ENCODE assay signal across 8 mouse cellular contexts in the genomic region with DNA sequence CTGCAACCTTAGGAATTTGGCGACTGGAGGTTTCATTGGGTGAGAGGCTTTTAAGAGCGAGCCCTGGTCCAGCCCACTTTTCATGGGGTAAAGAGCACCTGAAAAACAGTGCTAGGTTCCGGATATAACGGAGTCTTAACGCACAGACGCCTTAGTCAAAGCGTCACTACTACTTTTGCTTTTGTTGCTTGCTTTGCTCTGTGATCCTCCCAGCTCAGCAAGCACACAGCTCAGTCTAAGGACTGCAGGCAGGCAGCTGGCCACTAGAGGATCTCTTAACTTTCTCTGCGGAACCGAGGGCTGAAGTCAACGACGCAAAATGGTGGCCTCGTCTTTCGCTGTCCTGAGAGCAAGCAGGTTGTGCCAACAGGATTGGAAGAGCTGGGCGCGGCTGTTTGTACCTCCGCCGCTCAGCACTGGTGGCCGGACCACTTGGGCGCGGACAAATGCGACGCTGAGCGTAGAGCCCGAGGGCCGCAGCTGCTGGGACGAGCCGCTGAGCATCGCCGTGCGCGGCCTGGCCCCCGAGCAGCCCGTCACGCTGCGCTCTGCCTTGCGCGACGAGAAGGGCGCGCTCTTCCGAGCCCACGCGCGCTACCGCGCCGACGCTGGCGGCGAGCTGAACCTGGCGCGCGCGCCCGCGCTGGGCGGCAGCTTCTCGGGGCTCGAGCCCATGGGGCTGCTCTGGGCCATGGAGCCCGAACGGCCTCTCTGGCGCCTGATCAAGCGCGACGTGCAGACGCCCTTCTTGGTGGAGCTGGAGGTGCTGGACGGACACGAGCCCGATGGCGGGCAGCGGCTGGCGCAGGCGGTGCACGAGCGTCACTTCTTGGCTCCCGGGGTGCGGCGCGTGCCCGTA. TPM values are rescaled to one million over a fixed set of nuclear protein-coding genes. Genes with fewer than 3 reads are reported as not detected.
DNase-seq lines count a peak whose midpoint lies in the region; ATAC-seq and TF ChIP-seq lines count a peak whose summit lies in the region.

TSS of gene Acot2 (plus strand) at position 279 of the 859 bp plus-strand sequence.

- peak within 1 kb of the TSS; percentile 58 to 70 (median 67) for H3K4me3 ChIP-seq in CH12.LX (replicated peaks in 1 of 3; ENCODE audit: low read depth in 2 of 3, low read length in 2 of 3, poor library complexity in 1 of 3)
- H3K4me3 ChIP-seq in forebrain, embryonic 11.5 days (ENCODE audit: low read depth, low read length) = peak within 1 kb of the TSS; percentile 53
- H3K4me3 ChIP-seq in heart, embryonic 15.5 days = peak within 1 kb of the TSS; percentile 70
- peak within 1 kb of the TSS; percentile 69 for H3K4me3 ChIP-seq in liver, embryonic 13.5 days (replicated peaks)
- H3K4me3 ChIP-seq in stomach, embryonic 14.5 days (ENCODE audit: low read depth, low read length) = peak within 1 kb of the TSS; percentile 63

- peak; percentile 63 for TF ChIP-seq POLR2A in CH12.LX (IDR thresholded peaks at IDR 0.05; ENCODE audit: low read depth, low read length)

- dilution Hi-C loops in CH12.LX (cut with MboI; ENCODE audit: extremely low pct_ligation_motif_present, extremely low pct_unique_long_range_greater_than_20kb, low sequenced_read_pairs) = no loop called here

- peak in 1 of 2 experiments; percentile 64; a peak in 2 of 4 replicates for TF ChIP-seq CTCF in CH12.LX (conservative IDR thresholded peaks at IDR 0.05 in 1 of 2, IDR thresholded peaks at IDR 0.05 in 1 of 2; ENCODE audit: low read depth in 2 of 2, low read length in 2 of 2)

- peaks cover 10 to 13% of the 10 kb centered on the region in 2 experiments for H3K36me3 ChIP-seq in CH12.LX (replicated peaks in 1 of 2; ENCODE audit: control insufficient read depth in 1 of 2, insufficient read depth in 1 of 2, low read length in 1 of 2)
- no peaks in the 10 kb centered on the region for H3K36me3 ChIP-seq in forebrain, embryonic 11.5 days (ENCODE audit: control insufficient read depth, insufficient read depth, low read length)
- H3K36me3 ChIP-seq in heart, embryonic 15.5 days = peaks cover 5% of the 10 kb centered on the region; the same call in 1 of the 2 replicates
- H3K36me3 ChIP-seq in liver, embryonic 13.5 days = peaks cover 4% of the 10 kb centered on the region
- H3K36me3 ChIP-seq in stomach, embryonic 14.5 days (ENCODE audit: control insufficient read depth, insufficient read depth, low read length) = no peaks in the 10 kb centered on the region

- TF ChIP-seq EP300 in CH12.LX (IDR thresholded peaks at IDR 0.05; ENCODE audit: low read length) = no peak

- in situ Hi-C loops in CH12.LX (cut with MboI; ENCODE audit: low pct_ligation_motif_present, low pct_unique_long_range_greater_than_20kb, low sequenced_read_pairs) = no loop called here

- H3K4me1 ChIP-seq in CH12.LX (ENCODE audit: control insufficient read depth in 1 of 2, insufficient read depth in 2 of 2) = peaks cover 7 to 16% of the 10 kb centered on the region in 2 experiments
- H3K4me1 ChIP-seq in forebrain, embryonic 11.5 days (replicated peaks; ENCODE audit: control insufficient read depth, insufficient read depth, low read length) = 0 out of 2 replicates have a peak, but pooled peaks cover 3% of the 10 kb centered on the region
- peaks cover 16% of the 10 kb centered on the region for H3K4me1 ChIP-seq in heart, embryonic 15.5 days (replicated peaks)
- H3K4me1 ChIP-seq in liver, embryonic 13.5 days (replicated peaks) = peaks cover 19% of the 10 kb centered on the region
- no peaks in the 10 kb centered on the region for H3K4me1 ChIP-seq in stomach, embryonic 14.5 days (ENCODE audit: control insufficient read depth, insufficient read depth, low read length)

- no peaks in the 10 kb centered on the region for H3K27me3 ChIP-seq in CH12.LX (replicated peaks)
- no peaks in the 10 kb centered on the region for H3K27me3 ChIP-seq in forebrain, embryonic 11.5 days (ENCODE audit: control insufficient read depth, insufficient read depth, low read length)
- no peaks in the 10 kb centered on the region for H3K27me3 ChIP-seq in heart, embryonic 15.5 days
- no peaks in the 10 kb centered on the region for H3K27me3 ChIP-seq in liver, embryonic 13.5 days
- no peaks in the 10 kb centered on the region for H3K27me3 ChIP-seq in stomach, embryonic 14.5 days (ENCODE audit: control insufficient read depth, insufficient read depth, low read length)

- peak within 1 kb of the TSS; percentile 62 for H3K9ac ChIP-seq in CH12.LX (ENCODE audit: insufficient read depth, low read depth)
- peak within 1 kb of the TSS; percentile 73 for H3K9ac ChIP-seq in forebrain, embryonic 11.5 days (ENCODE audit: low read length)
- peak within 1 kb of the TSS; percentile 77 for H3K9ac ChIP-seq in heart, embryonic 15.5 days
- H3K9ac ChIP-seq in liver, embryonic 13.5 days = peak within 1 kb of the TSS; percentile 77
- peak within 1 kb of the TSS; percentile 69 for H3K9ac ChIP-seq in stomach, embryonic 14.5 days (replicated peaks; ENCODE audit: low read depth, low read length)

- peak within 1 kb of the TSS; percentile 68 for H3K4me2 ChIP-seq in CH12.LX (ENCODE audit: insufficient read depth, low read depth, poor library complexity, severe bottlenecking)
- peak within 1 kb of the TSS; percentile 61 for H3K4me2 ChIP-seq in forebrain, embryonic 11.5 days (ENCODE audit: low read depth, low read length, severe bottlenecking)
- H3K4me2 ChIP-seq in heart, embryonic 15.5 days = peak within 1 kb of the TSS; percentile 74
- H3K4me2 ChIP-seq in liver, embryonic 13.5 days = peak within 1 kb of the TSS; percentile 84
- peak within 1 kb of the TSS; percentile 50 for H3K4me2 ChIP-seq in stomach, embryonic 14.5 days (replicated peaks; ENCODE audit: low read depth, low read length)

- H3K9me3 ChIP-seq in CH12.LX (replicated peaks; ENCODE audit: low read length) = peaks cover 4% of the 10 kb centered on the region
- H3K9me3 ChIP-seq in forebrain, embryonic 11.5 days (ENCODE audit: control insufficient read depth, low read length) = no peaks in the 10 kb centered on the region
- H3K9me3 ChIP-seq in heart, embryonic 15.5 days (replicated peaks) = no peaks in the 10 kb centered on the region
- H3K9me3 ChIP-seq in liver, embryonic 13.5 days (replicated peaks) = no peaks in the 10 kb centered on the region
- H3K9me3 ChIP-seq in stomach, embryonic 14.5 days (ENCODE audit: control insufficient read depth, low read depth, low read length) = no peaks in the 10 kb centered on the region

- peak; percentile 85 for DNase-seq in CH12.LX (ENCODE audit: extremely low read depth)
- DNase-seq in c-Kit-positive CD71-positive TER-119-negative erythroid progenitor cells, embryonic 14.5 days (ENCODE audit: low read depth) = peak; percentile 53
- DNase-seq in forebrain, embryonic 11.5 days (ENCODE audit: low spot score) = peak; percentile 82
- DNase-seq in kidney, postnatal 14 days = peak; percentile 86
- DNase-seq in liver, embryonic 13.5 days = peak; percentile 40
- peak; percentile 79 to 87 for DNase-seq in natural killer cell, adult 2 months (ENCODE audit: low spot score in 2 of 2)

- ATAC-seq in forebrain, embryonic 11.5 days (replicated peaks; ENCODE audit: low FRiP score) = peak; percentile 88
- peak; percentile 81 for ATAC-seq in heart, embryonic 15.5 days (replicated peaks; ENCODE audit: insufficient number of reproducible peaks, insufficient read depth, low FRiP score, low read depth)
- peak; percentile 75 for ATAC-seq in liver, embryonic 13.5 days (ENCODE audit: low read depth)
- ATAC-seq in stomach, embryonic 14.5 days (ENCODE audit: insufficient number of reproducible peaks, insufficient read depth, low FRiP score, low read depth) = peak; percentile 91

- under 1% methylated on average over 80 of the region's 80 CpGs for WGBS in forebrain, embryonic 11.5 days
- WGBS in heart, embryonic 15.5 days = under 1% methylated on average over 79 of the region's 80 CpGs
- WGBS in liver, embryonic 13.5 days (ENCODE audit: insufficient replicate concordance) = 2% methylated on average over 79 of the region's 80 CpGs
- WGBS in stomach, embryonic 14.5 days = 1% methylated on average over 78 of the region's 80 CpGs

- no peaks in the 10 kb centered on the region for H3K79me2 ChIP-seq in CH12.LX (replicated peaks; ENCODE audit: control insufficient read depth, extremely low read depth, insufficient read depth, poor library complexity, severe bottlenecking)

- peak within 1 kb of the TSS; percentile 84 for H3K27ac ChIP-seq in CH12.LX (ENCODE audit: insufficient read depth, low read depth)
- peak within 1 kb of the TSS; percentile 44; the same call in 1 of the 2 replicates for H3K27ac ChIP-seq in forebrain, embryonic 11.5 days (ENCODE audit: low read depth, low read length)
- peak within 1 kb of the TSS; percentile 98 for H3K27ac ChIP-seq in heart, embryonic 15.5 days
- H3K27ac ChIP-seq in liver, embryonic 13.5 days = peak within 1 kb of the TSS; percentile 83
- H3K27ac ChIP-seq in stomach, embryonic 14.5 days (ENCODE audit: low read length) = peak within 1 kb of the TSS; percentile 90

- TF ChIP-seq RAD21 in CH12.LX (IDR thresholded peaks at IDR 0.05; ENCODE audit: low read depth, low read length) = peak; percentile 40

TF ChIP-seq in CH12.LX, 34 proteins besides CTCF, POLR2A, EP300 and RAD21 (continues in another document):
- TF ChIP-seq ELF1 (IDR thresholded peaks at IDR 0.05; ENCODE audit: low read depth, low read length) (peak; percentile 43; the same call in 1 of the 2 replicates), JUN (IDR thresholded peaks at IDR 0.05; ENCODE audit: insufficient read depth, low read depth, low read length) (no peak), ZNF384 (IDR thresholded peaks at IDR 0.05; ENCODE audit: low read depth, low read length) (no peak), NELFE (IDR thresholded peaks at IDR 0.05; ENCODE audit: low read depth, low read length) (no peak), USF2 (conservative IDR thresholded peaks at IDR 0.05; ENCODE audit: low read depth, low read length) (no peak), JUND (conservative IDR thresholded peaks at IDR 0.05; ENCODE audit: low read depth, low read length) (no peak), MYC (IDR thresholded peaks at IDR 0.05; ENCODE audit: low read depth, low read length) (no peak), TBP (conservative IDR thresholded peaks at IDR 0.05; ENCODE audit: low read depth, low read length) (peak; percentile 82), CHD2 (IDR thresholded peaks at IDR 0.05; ENCODE audit: low read length) (no peak), MAFK (IDR thresholded peaks at IDR 0.05; ENCODE audit: insufficient replicate concordance, low read length) (no peak), CHD1 (IDR thresholded peaks at IDR 0.05; ENCODE audit: low read depth, low read length) (no peak), BHLHE40 (IDR thresholded peaks at IDR 0.05; ENCODE audit: low read depth, low read length) (0 out of 2 replicates have a peak, but pooled peaks have one; percentile 3)

RNA-seq across cellular contexts. Expression of gene Acot2, which starts in this region (rescaled TPM):
- total RNA-seq in CH12.LX (2012; rRNA removed) (10.2 and 13.2 TPM in 2 replicates), CH12.LX (2014; rRNA removed) (9.7 and 9.8 TPM in 2 replicates)
- 6.6 and 7.2 TPM in 2 replicates for polyA plus RNA-seq in CH12.LX (2012; ENCODE audit: insufficient read length, low read depth)
- 12.2 and 12.7 TPM in 2 replicates for polyA plus RNA-seq in forebrain, embryonic 11.5 days (2014; fragmentation: Nextera tagmentation; extraction: Ambion mirVana)
- polyA plus RNA-seq in heart, embryonic 15.5 days (2015; fragmentation: Nextera tagmentation; extraction: Ambion mirVana) = 65.8 and 78.0 TPM in 2 replicates
- polyA plus RNA-seq in liver, embryonic 13.5 days (2015; fragmentation: Nextera tagmentation; extraction: Ambion mirVana) = 14.7 and 16.1 TPM in 2 replicates
- 27.2 and 27.3 TPM in 2 replicates for polyA plus RNA-seq in stomach, embryonic 14.5 days (2014; fragmentation: Nextera tagmentation; extraction: Ambion mirVana)

Comparison
In these comparisons a context has a peak if more than half of its experiments do, and no peak if none do; other contexts are left out.
1. Peak in every context shown above with its lines: DNase-seq, ATAC-seq, H3K4me3 ChIP-seq and H3K27ac ChIP-seq.
2. H3K27ac ChIP-seq: peak in every context shown above with its lines; median percentile 98 in heart, embryonic 15.5 days; 90 in stomach, embryonic 14.5 days; 84 in CH12.LX; 83 in liver, embryonic 13.5 days; 44 in forebrain, embryonic 11.5 days.